Mouse (Mus musculus) stomach, postnatal 0 days (tissue): ENCODE measurements around the gene Mast4.

ENCODE experiments used
- CTCF ChIP-seq: IDR thresholded peaks from 2 replicates; pipeline ENCODE4 v1.5.1; 2016; ENCODE audit warnings: antibody characterized with exemption, low read depth, mild to moderate bottlenecking, moderate library complexity
- EP300 ChIP-seq: optimal IDR thresholded peaks from 2 replicates; pipeline ENCODE3; 2016; ENCODE audit warnings: antibody characterized with exemption

DNA sequence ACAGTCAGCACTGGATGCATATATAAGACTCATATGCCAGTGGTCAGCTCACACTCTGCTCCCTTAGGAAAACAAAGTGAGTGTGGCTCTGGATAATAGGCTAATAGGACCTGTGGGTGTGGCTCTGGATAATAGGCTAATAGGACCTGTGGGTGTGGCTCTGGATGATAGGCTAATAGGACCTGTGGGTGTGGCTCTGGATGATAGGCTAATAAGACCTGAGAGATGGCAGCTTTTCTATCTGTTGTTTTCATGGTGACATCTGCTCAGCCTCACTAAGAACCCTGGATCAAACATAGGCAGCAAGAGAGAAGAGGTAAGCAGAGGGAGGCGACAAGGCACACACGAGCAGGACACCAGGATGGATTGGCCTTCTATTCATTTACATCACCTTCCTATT is 483.7 kb downstream of the Mast4 start:
- TF ChIP-seq CTCF (no peak), EP300 (no peak)
